Mouse (Mus musculus) hindbrain, embryonic 16.5 days (tissue): ENCODE results near the gene Frzb. TPM values are rescaled to one million over a fixed set of nuclear protein-coding genes. Genes with fewer than 3 reads are reported as not detected.
"Not testable (repeated sequence)": the region's sequence is repeated elsewhere in the genome, so short reads cannot be mapped to it uniquely, and the experiment has no call there.

Experiments used
- ATAC-seq: fragments of 200-750 bp; cut with Nextera tagmentation; 2 replicates; pipeline ENCODE4 v1.8.0; 2017; ENCODE audit warnings: moderate TSS enrichment, moderate library complexity
- H3K27ac ChIP-seq: fragments of 300-500 bp; sonication (generic); 2 replicates; pipeline ENCODE4 v1.5.1; 2014; ENCODE audit warnings: low read depth, mild to moderate bottlenecking, control low read depth, low read length, moderate library complexity
- H3K27me3 ChIP-seq: fragments of 300-500 bp; sonication (generic); replicated peaks from 2 replicates; pipeline ENCODE4 v1.6.1; 2014; ENCODE audit warnings: low read length; ENCODE audit not compliant: control insufficient read depth, insufficient read depth
- H3K36me3 ChIP-seq: fragments of 300-500 bp; sonication (generic); 2 replicates; pipeline ENCODE4 v1.6.1; 2014; ENCODE audit warnings: mild to moderate bottlenecking, low read length, moderate library complexity, mixed read lengths; ENCODE audit not compliant: control insufficient read depth, insufficient read depth
- H3K4me1 ChIP-seq: fragments of 300-500 bp; sonication (generic); 2 replicates; pipeline ENCODE4 v1.6.1; 2014; ENCODE audit warnings: low read depth, low read length; ENCODE audit not compliant: control insufficient read depth, insufficient read depth
- H3K4me2 ChIP-seq: fragments of 300-500 bp; sonication (generic); 2 replicates; pipeline ENCODE4 v1.6.1; 2014; ENCODE audit warnings: mild to moderate bottlenecking, low read length, control low read depth, moderate library complexity
- H3K4me3 ChIP-seq: fragments of 300-500 bp; sonication (generic); 2 replicates; pipeline ENCODE4 v1.5.1; 2014; ENCODE audit warnings: mild to moderate bottlenecking, low read length, control low read depth, moderate library complexity
- H3K9ac ChIP-seq: fragments of 300-500 bp; sonication (generic); 2 replicates; pipeline ENCODE4 v1.6.1; 2014; ENCODE audit warnings: low read depth, mild to moderate bottlenecking, control low read depth, low read length, moderate library complexity
- H3K9me3 ChIP-seq: fragments of 300-500 bp; sonication (generic); 2 replicates; pipeline ENCODE4 v1.6.1; 2014; ENCODE audit warnings: mild to moderate bottlenecking, low read length, moderate library complexity; ENCODE audit not compliant: control insufficient read depth
- WGBS: fragments of 180-500 bp; shearing (Covaris S2); extraction: QIAGEN DNeasy Blood & Tissue Kit; methylation state at CpG from one replicate; pipeline ENCODE4 v1.1.7; 2014; 5-methylcytosine and 5-hydroxymethylcytosine counted together
- polyA plus RNA-seq: library from polyadenylated mRNA; unstranded; fragments of >200 nt; fragmentation: Nextera tagmentation; extraction: Ambion mirVana; gene quantifications from 2 replicates; pipeline ENCODE4 v1.2.1, GENCODE M21; 2015

Frzb gene
- polyA plus RNA-seq: 15.2 and 20.0 TPM in 2 replicates

GRCm38 (mm10) chr2:80447291-80447791 lies at the start of gene Frzb:
TSS of gene Frzb (minus strand) at chr2:80447625.
- peak within 1 kb of the TSS; percentile 68 for H3K9ac ChIP-seq
- H3K36me3 ChIP-seq: no peaks in the 10 kb centered on the region
- peaks cover 11% of the 10 kb centered on the region for H3K4me1 ChIP-seq
- no peaks in the 10 kb centered on the region; the same call in 1 of the 2 replicates for H3K27me3 ChIP-seq
- under 1% methylated on average over 32 of the region's 33 CpGs for WGBS
- peak; percentile 81 for ATAC-seq
- peak within 1 kb of the TSS; percentile 62 for H3K4me3 ChIP-seq
- peak within 1 kb of the TSS; percentile 29; the same call in 1 of the 2 replicates for H3K27ac ChIP-seq
- H3K4me2 ChIP-seq: peak within 1 kb of the TSS; percentile 100
- no peaks in the 10 kb centered on the region for H3K9me3 ChIP-seq

GRCm38 (mm10) chr2:80495304-80495703 lies 47.9 kb upstream of the Frzb start:
- not testable (repeated sequence) for H3K9me3 ChIP-seq, ATAC-seq, H3K27me3 ChIP-seq, H3K36me3 ChIP-seq, H3K4me3 ChIP-seq, H3K4me1 ChIP-seq, H3K27ac ChIP-seq, H3K4me2 ChIP-seq, H3K9ac ChIP-seq
- WGBS: 47% methylated on average over 7 of the region's 7 CpGs

GRCm38 (mm10) chr2:80486851-80487250 lies 39.4 kb upstream of the Frzb start:
- no peak overlapping the region for H3K9ac ChIP-seq
- H3K27ac ChIP-seq: no peak overlapping the region
- no peaks in the 10 kb centered on the region for H3K27me3 ChIP-seq
- H3K4me2 ChIP-seq: no peak overlapping the region
- no peak for ATAC-seq
- H3K4me1 ChIP-seq: no peaks in the 10 kb centered on the region
- 74% methylated on average over 5 of the region's 5 CpGs for WGBS
- no peak overlapping the region for H3K4me3 ChIP-seq
- H3K9me3 ChIP-seq: no peaks in the 10 kb centered on the region
- H3K36me3 ChIP-seq: no peaks in the 10 kb centered on the region

GRCm38 (mm10) chr2:80484951-80485350 lies 37.5 kb upstream of the Frzb start:
- H3K9ac ChIP-seq: no peak overlapping the region
- ATAC-seq: no peak

GRCm38 (mm10) chr2:80475831-80476230 lies 28.4 kb upstream of the Frzb start:
- ATAC-seq: no peak
- Histone ChIP-seq H3K4me1 (no peaks in the 10 kb centered on the region), H3K9me3 (no peaks in the 10 kb centered on the region), H3K4me2 (no peak overlapping the region), H3K9ac (no peak overlapping the region), H3K27me3 (no peaks in the 10 kb centered on the region), H3K4me3 (no peak overlapping the region), H3K36me3 (no peaks in the 10 kb centered on the region), H3K27ac (no peak overlapping the region)
- WGBS: 79% methylated on average over 1 of the region's 1 CpGs

More at GRCm38 (mm10) chr2:80484951-80485350, 37.5 kb upstream of the Frzb start:
- no peaks in the 10 kb centered on the region for H3K27me3 ChIP-seq
- no peak overlapping the region for H3K27ac ChIP-seq
- no peak overlapping the region for H3K4me2 ChIP-seq
- no peaks in the 10 kb centered on the region for H3K9me3 ChIP-seq
- no peak overlapping the region for H3K4me3 ChIP-seq
- no peaks in the 10 kb centered on the region for H3K36me3 ChIP-seq
- 90% methylated on average over 5 of the region's 5 CpGs for WGBS
- H3K4me1 ChIP-seq: no peaks in the 10 kb centered on the region

- Histone ChIP-seq H3K36me3 (no peaks in the 10 kb centered on the region), H3K4me2 (no peak overlapping the region), H3K27me3 (no peaks in the 10 kb centered on the region), H3K4me1 (no peaks in the 10 kb centered on the region), H3K4me3 (no peak overlapping the region), H3K9me3 (no peaks in the 10 kb centered on the region), H3K27ac (no peak overlapping the region), H3K9ac (no peak overlapping the region)
- no peak for ATAC-seq
- 83% methylated on average over 5 of the region's 5 CpGs for WGBS
Measured at GRCm38 (mm10) chr2:80474247-80474796, 26.9 kb upstream of the Frzb start.

- H3K9me3 ChIP-seq: no peaks in the 10 kb centered on the region
- 87% methylated on average over 16 of the region's 16 CpGs for WGBS
- ATAC-seq: no peak
Measured at GRCm38 (mm10) chr2:80465991-80466821, 18.8 kb upstream of the Frzb start.

GRCm38 (mm10) chr2:80461827-80462226 lies 14.4 kb upstream of the Frzb start:
- Histone ChIP-seq H3K4me3 (no peak overlapping the region), H3K27ac (no peak overlapping the region), H3K27me3 (no peaks in the 10 kb centered on the region), H3K9me3 (no peaks in the 10 kb centered on the region), H3K36me3 (no peaks in the 10 kb centered on the region), H3K4me2 (no peak overlapping the region), H3K4me1 (no peaks in the 10 kb centered on the region), H3K9ac (no peak overlapping the region)
- ATAC-seq: no peak
- 72% methylated on average over 8 of the region's 8 CpGs for WGBS

More at GRCm38 (mm10) chr2:80465991-80466821, 18.8 kb upstream of the Frzb start:
- no peaks in the 10 kb centered on the region for H3K36me3 ChIP-seq
- no peak overlapping the region for H3K4me3 ChIP-seq
- no peaks in the 10 kb centered on the region for H3K27me3 ChIP-seq
- H3K4me1 ChIP-seq: no peaks in the 10 kb centered on the region
- no peak overlapping the region for H3K9ac ChIP-seq
- H3K4me2 ChIP-seq: no peak overlapping the region
- no peak overlapping the region for H3K27ac ChIP-seq

GRCm38 (mm10) chr2:80448231-80448630 lies 806 bp upstream of the Frzb start:
- Histone ChIP-seq H3K36me3 (no peaks in the 10 kb centered on the region), H3K9me3 (no peaks in the 10 kb centered on the region), H3K4me3 (peak overlapping the region; percentile 62), H3K27me3 (no peaks in the 10 kb centered on the region; the same call in 1 of the 2 replicates), H3K9ac (peak overlapping the region; percentile 68), H3K27ac (no peak overlapping the region), H3K4me2 (peak overlapping the region; percentile 100), H3K4me1 (peaks cover 11% of the 10 kb centered on the region)
- under 1% methylated on average over 12 of the region's 12 CpGs for WGBS
- peak; percentile 48 for ATAC-seq
